Comparison of ENCODE assay signal across 13 mouse cellular contexts in genomic region chr4:154639591-154640442, GRCm38 (mm10). TPM values are rescaled to one million over a fixed set of nuclear protein-coding genes. Genes with fewer than 3 reads are reported as not detected.
A peak's percentile ranks its signal among the peaks of the same experiment; 100 is the strongest.
DNase-seq lines count a peak whose midpoint lies in the region; ATAC-seq lines count a peak whose summit lies in the region.
"Had no signal": no experiment of that assay in that cellular context is flagged by ENCODE, and none has a peak within 500 bp of the region (broad histone marks: within the 10 kb centered on the region; RNA-seq: fewer than 3 reads in every experiment).

No protein-coding gene starts in this region.

- no peak for DNase-seq in heart, adult 8-10 months (ENCODE audit: low spot score)
- no peak for DNase-seq in lung, adult 18-20 months
- no peak for DNase-seq in forebrain, embryonic 11.5 days (ENCODE audit: low spot score)
- no peak for DNase-seq in gastrocnemius, postnatal 14 days
- no peak for DNase-seq in left cerebral cortex, adult 11 months (ENCODE audit: low spot score)
- DNase-seq: cerebellum, postnatal 36 days had no signal

- intact Hi-C loops in gastrocnemius, postnatal 14 days (cut with DNase I; ENCODE audit: low total_unique reads) = loop anchor here (2.0 kb wide), 1 partner anchor 193 kb away; no protein-coding TSS in a partner anchor

- H3K4me3 ChIP-seq in heart, embryonic 14.5 days (ENCODE audit: control insufficient read depth in 1 of 2, insufficient read depth in 1 of 2, low read depth in 1 of 2, low read length in 2 of 2) = peak overlapping the region in 1 of 2 experiments; percentile 86; a peak in 1 of 4 replicates
- peak overlapping the region; percentile 19 for H3K4me3 ChIP-seq in lung, embryonic 16.5 days (ENCODE audit: low read length)
- H3K4me3 ChIP-seq in forebrain, embryonic 11.5 days (ENCODE audit: low read depth, low read length) = peak overlapping the region; percentile 8; the same call in 1 of the 2 replicates
- peak overlapping the region; percentile 70 for H3K4me3 ChIP-seq in limb, embryonic 15.5 days

- WGBS in heart, embryonic 14.5 days = 42% methylated on average over 13 of the region's 13 CpGs
- 14% methylated on average over 13 of the region's 13 CpGs for WGBS in lung, embryonic 16.5 days
- 6% methylated on average over 13 of the region's 13 CpGs for WGBS in forebrain, embryonic 11.5 days
- 25% methylated on average over 13 of the region's 13 CpGs for WGBS in limb, embryonic 15.5 days

- peak overlapping the region; percentile 99 for H3K9ac ChIP-seq in heart, embryonic 14.5 days (ENCODE audit: low read length)
- peak overlapping the region; percentile 23; the same call in 1 of the 2 replicates for H3K9ac ChIP-seq in lung, embryonic 16.5 days (ENCODE audit: low read length)
- H3K9ac ChIP-seq in forebrain, embryonic 11.5 days (ENCODE audit: low read length) = no peak overlapping the region; the same call in 1 of the 2 replicates
- no peak overlapping the region for H3K9ac ChIP-seq in limb, embryonic 15.5 days

- H3K9me3 ChIP-seq in heart, embryonic 14.5 days (ENCODE audit: control insufficient read depth, low read length) = no peaks in the 10 kb centered on the region
- no peaks in the 10 kb centered on the region for H3K9me3 ChIP-seq in lung, embryonic 16.5 days (ENCODE audit: control insufficient read depth, low read length)
- no peaks in the 10 kb centered on the region for H3K9me3 ChIP-seq in forebrain, embryonic 11.5 days (ENCODE audit: control insufficient read depth, low read length)
- H3K9me3 ChIP-seq in limb, embryonic 15.5 days = no peaks in the 10 kb centered on the region

- peaks cover 54% of the 10 kb centered on the region for H3K27me3 ChIP-seq in heart, embryonic 14.5 days (ENCODE audit: control insufficient read depth, insufficient read depth, low read length)
- peaks cover 71% of the 10 kb centered on the region for H3K27me3 ChIP-seq in lung, embryonic 16.5 days (ENCODE audit: control insufficient read depth, insufficient read depth, low read depth, low read length)
- peaks cover 51% of the 10 kb centered on the region for H3K27me3 ChIP-seq in forebrain, embryonic 11.5 days (ENCODE audit: control insufficient read depth, insufficient read depth, low read length)
- H3K27me3 ChIP-seq in limb, embryonic 15.5 days = peaks cover 85% of the 10 kb centered on the region

- no peak for ATAC-seq in heart, embryonic 14.5 days (ENCODE audit: insufficient number of reproducible peaks, insufficient read depth, low FRiP score, low read depth)
- ATAC-seq in lung, embryonic 16.5 days (ENCODE audit: low read depth) = no peak
- ATAC-seq in forebrain, embryonic 11.5 days (replicated peaks; ENCODE audit: low FRiP score) = no peak
- ATAC-seq in limb, embryonic 15.5 days (ENCODE audit: insufficient number of reproducible peaks, low FRiP score, low TSS enrichment, low read depth) = no peak

- peak overlapping the region; percentile 84 for H3K4me2 ChIP-seq in heart, embryonic 14.5 days (ENCODE audit: low read length)
- peak overlapping the region; percentile 67 for H3K4me2 ChIP-seq in lung, embryonic 16.5 days (ENCODE audit: low read depth, low read length)
- peak overlapping the region; percentile 93 for H3K4me2 ChIP-seq in forebrain, embryonic 11.5 days (ENCODE audit: low read depth, low read length, severe bottlenecking)
- peak overlapping the region; percentile 41 for H3K4me2 ChIP-seq in limb, embryonic 15.5 days
- H3K4me2 ChIP-seq: liver, embryonic 11.5 days had no signal

- H3K27ac ChIP-seq in heart, embryonic 14.5 days (replicated peaks in 1 of 2; ENCODE audit: control insufficient read depth in 1 of 2, insufficient read depth in 1 of 2, low read depth in 2 of 2, low read length in 2 of 2) = no peak overlapping the region
- H3K27ac ChIP-seq in lung, embryonic 16.5 days (ENCODE audit: low read length) = no peak overlapping the region
- no peak overlapping the region for H3K27ac ChIP-seq in forebrain, embryonic 11.5 days (ENCODE audit: low read depth, low read length)
- H3K27ac ChIP-seq in limb, embryonic 15.5 days = peak overlapping the region; percentile 58

- no peaks in the 10 kb centered on the region for H3K36me3 ChIP-seq in heart, embryonic 14.5 days (ENCODE audit: control insufficient read depth, insufficient read depth, low read length)
- no peaks in the 10 kb centered on the region for H3K36me3 ChIP-seq in lung, embryonic 16.5 days (ENCODE audit: control insufficient read depth, insufficient read depth, low read length)
- no peaks in the 10 kb centered on the region for H3K36me3 ChIP-seq in forebrain, embryonic 11.5 days (ENCODE audit: control insufficient read depth, insufficient read depth, low read length)
- H3K36me3 ChIP-seq in limb, embryonic 15.5 days = no peaks in the 10 kb centered on the region

- peaks cover 19 to 28% of the 10 kb centered on the region in 2 experiments for H3K4me1 ChIP-seq in heart, embryonic 14.5 days (ENCODE audit: control insufficient read depth in 2 of 2, insufficient read depth in 2 of 2, low read length in 2 of 2)
- H3K4me1 ChIP-seq in lung, embryonic 16.5 days (replicated peaks; ENCODE audit: control insufficient read depth, insufficient read depth, low read length) = peaks cover 6% of the 10 kb centered on the region; the same call in 1 of the 2 replicates
- H3K4me1 ChIP-seq in forebrain, embryonic 11.5 days (replicated peaks; ENCODE audit: control insufficient read depth, insufficient read depth, low read length) = peaks cover 20% of the 10 kb centered on the region
- peaks cover 70% of the 10 kb centered on the region for H3K4me1 ChIP-seq in limb, embryonic 15.5 days

RNA-seq across cellular contexts. Expression of gene Prdm16, which starts 3.1 kb away (rescaled TPM):
- polyA plus RNA-seq in heart, embryonic 14.5 days (2014; fragmentation: Nextera tagmentation; extraction: Ambion mirVana) = 18.1 and 19.5 TPM in 2 replicates
- total RNA-seq in heart, adult 8-10 months (2022) = 10 to 100 TPM; 12.6 to 15.7 (median 14.3) TPM
- polyA plus RNA-seq in lung, embryonic 16.5 days (2015; fragmentation: Nextera tagmentation; extraction: Ambion mirVana) = 25.2 and 27.9 TPM in 2 replicates
- polyA plus RNA-seq in forebrain, embryonic 11.5 days (2014; fragmentation: Nextera tagmentation; extraction: Ambion mirVana) = 44.7 and 49.3 TPM in 2 replicates
- polyA plus RNA-seq in limb, embryonic 15.5 days (2015; fragmentation: Nextera tagmentation; extraction: Ambion mirVana) = 16.9 and 17.5 TPM in 2 replicates
- 1 to 10 TPM; 1.2 to 3.5 TPM for total RNA-seq in gastrocnemius, postnatal 14 days (2021)

RNA-seq across cellular contexts. Expression of gene Actrt2, which starts 27.9 kb away (rescaled TPM):
- not detected in 2 replicates for polyA plus RNA-seq in heart, embryonic 14.5 days (2014; fragmentation: Nextera tagmentation; extraction: Ambion mirVana)
- not detected for total RNA-seq in heart, adult 8-10 months (2022)
- polyA plus RNA-seq in lung, embryonic 16.5 days (2015; fragmentation: Nextera tagmentation; extraction: Ambion mirVana) = not detected in 2 replicates
- polyA plus RNA-seq in forebrain, embryonic 11.5 days (2014; fragmentation: Nextera tagmentation; extraction: Ambion mirVana) = not detected in 2 replicates
- not detected in 2 replicates for polyA plus RNA-seq in limb, embryonic 15.5 days (2015; fragmentation: Nextera tagmentation; extraction: Ambion mirVana)
- total RNA-seq in gastrocnemius, postnatal 14 days (2021) = not detected
- total RNA-seq: gastrocnemius, adult 18-20 months; megakaryocyte-erythroid progenitor cell, adult 5-6 weeks had no signal
- polyA plus RNA-seq: brain, embryonic 14.5 days; liver, embryonic 11.5 days had no signal

Comparison
In these comparisons a context has a peak if more than half of its experiments do, and no peak if none do; other contexts are left out.
1. H3K4me2 ChIP-seq: peak in every context shown above with its lines; median percentile 93 in forebrain, embryonic 11.5 days; 84 in heart, embryonic 14.5 days; 67 in lung, embryonic 16.5 days; 41 in limb, embryonic 15.5 days.
2. H3K9ac ChIP-seq: peak in heart, embryonic 14.5 days (single experiment) and lung, embryonic 16.5 days (single experiment); none in forebrain, embryonic 11.5 days (single experiment) and limb, embryonic 15.5 days (single experiment).